Mouse (Mus musculus) liver, adult 2 months (tissue): ENCODE measurements around the gene D17H6S53E. TPM values are rescaled to one million over a fixed set of nuclear protein-coding genes. Genes with fewer than 3 reads are reported as not detected.
A peak's percentile ranks its signal among the peaks of the same experiment; 100 is the strongest.

Experiments used
- DNase-seq: peaks from one replicate; pipeline ENCODE4 v3.0.0-alpha.2; 2011; ENCODE audit warnings: low read depth, low spot score; ENCODE audit errors: extremely low read depth
- H3K27ac ChIP-seq: fragments of 200-500 bp; replicated peaks from 2 replicates; pipeline ENCODE4 v1.5.1; 2012; ENCODE audit warnings: low read depth, mild to moderate bottlenecking, control low read depth, inconsistent platforms, low read length; ENCODE audit not compliant: insufficient read depth
- H3K27me3 ChIP-seq: fragments of 200-500 bp; 2 replicates; pipeline ENCODE4 v1.6.1; 2012; ENCODE audit warnings: mild to moderate bottlenecking, moderate library complexity, low read length, inconsistent platforms; ENCODE audit not compliant: control insufficient read depth, insufficient read depth
- H3K36me3 ChIP-seq: fragments of 200-500 bp; 2 replicates; pipeline ENCODE4 v1.6.1; 2012; ENCODE audit warnings: low read length, inconsistent platforms; ENCODE audit not compliant: control insufficient read depth, insufficient read depth
- H3K4me1 ChIP-seq: fragments of 200-500 bp; 2 replicates; pipeline ENCODE4 v1.6.1; 2011; ENCODE audit warnings: low read length; ENCODE audit not compliant: control insufficient read depth, insufficient read depth
- H3K4me3 ChIP-seq: fragments of 200-500 bp; 2 replicates; pipeline ENCODE4 v1.5.1; 2011; ENCODE audit warnings: low read depth, mild to moderate bottlenecking, control low read depth, low read length, moderate library complexity; ENCODE audit not compliant: insufficient read depth
- H3K79me2 ChIP-seq: fragments of 200-500 bp; 2 replicates; pipeline ENCODE4 v1.6.1; 2012; ENCODE audit warnings: inconsistent platforms, mild to moderate bottlenecking, low read length, moderate library complexity; ENCODE audit not compliant: control insufficient read depth, insufficient read depth
- H3K9ac ChIP-seq: fragments of 200-500 bp; 2 replicates; pipeline ENCODE4 v1.6.1; 2012; ENCODE audit warnings: low read depth, mild to moderate bottlenecking, control low read depth, inconsistent platforms, low read length
- CTCF ChIP-seq: fragments of 200-500 bp; IDR thresholded peaks from 2 replicates; pipeline ENCODE4 v1.5.1; 2011; ENCODE audit warnings: low read depth, low read length, control low read depth
- POLR2A ChIP-seq: fragments of 200-500 bp; IDR thresholded peaks from 2 replicates; pipeline ENCODE4 v1.6.1; 2011; ENCODE audit warnings: low read length, control low read depth; ENCODE audit not compliant: insufficient read depth; ENCODE audit errors: extremely low read depth
- WGBS: fragments of 180-500 bp; shearing (Covaris S2); methylation state at CpG from one replicate; pipeline ENCODE4 v1.1.7; 2018; 5-methylcytosine and 5-hydroxymethylcytosine counted together
- polyA plus RNA-seq: library from polyadenylated mRNA; depleted of rRNA; stranded (reverse); fragments of >200 nt; gene quantifications from 2 replicates; pipeline ENCODE4 v1.2.3, GENCODE M21; 2012
- total RNA-seq: library from RNA; depleted of rRNA; stranded (reverse); fragments of >200 nt; gene quantifications from 2 replicates; pipeline ENCODE4 v1.2.3, GENCODE M21; 2014

Gene D17H6S53E
- total and polyA plus RNA-seq, 2 experiments = 9.8 to 18.3 TPM

- H3K4me3 ChIP-seq = no peak overlapping the region
- TF ChIP-seq CTCF (no peak), POLR2A (no peak)
- 84% methylated on average over 7 of the region's 7 CpGs for WGBS
- no peaks in the 10 kb centered on the region for H3K36me3 ChIP-seq
- no peak overlapping the region for H3K9ac ChIP-seq
- no peaks in the 10 kb centered on the region for H3K27me3 ChIP-seq
- no peak for DNase-seq
- H3K4me1 ChIP-seq = peaks cover 5% of the 10 kb centered on the region
- H3K79me2 ChIP-seq = peaks cover 12% of the 10 kb centered on the region; the same call in 1 of the 2 replicates
- no peak overlapping the region for H3K27ac ChIP-seq
Observed at GRCm38 (mm10) chr17:35167794-35168193, 41.6 kb downstream of the D17H6S53E start.

- H3K9ac ChIP-seq = no peak overlapping the region
- DNase-seq = peak; percentile 57
- no peaks in the 10 kb centered on the region for H3K27me3 ChIP-seq
- H3K79me2 ChIP-seq = peaks cover 9% of the 10 kb centered on the region; the same call in 1 of the 2 replicates
- H3K27ac ChIP-seq = no peak overlapping the region
- H3K36me3 ChIP-seq = no peaks in the 10 kb centered on the region
- no peak for TF ChIP-seq POLR2A
- TF ChIP-seq CTCF = no peak
- H3K4me3 ChIP-seq = no peak overlapping the region
- WGBS = 18% methylated on average over 4 of the region's 4 CpGs
- peaks cover 3% of the 10 kb centered on the region for H3K4me1 ChIP-seq
Observed at GRCm38 (mm10) chr17:35168541-35169207, 42.5 kb downstream of the D17H6S53E start.

- Histone ChIP-seq H3K79me2 (no peaks in the 10 kb centered on the region), H3K4me1 (no peaks in the 10 kb centered on the region), H3K9ac (peak overlapping the region; percentile 70), H3K27me3 (no peaks in the 10 kb centered on the region), H3K4me3 (peak overlapping the region; percentile 61), H3K36me3 (no peaks in the 10 kb centered on the region), H3K27ac (peak overlapping the region; percentile 64)
- TF ChIP-seq POLR2A = no peak
- no peak for TF ChIP-seq CTCF
- WGBS = 78% methylated on average over 11 of the region's 11 CpGs
- DNase-seq = no peak
Observed at GRCm38 (mm10) chr17:35172445-35173234, 46.5 kb downstream of the D17H6S53E start.

GRCm38 (mm10) chr17:35173329-35173728, 47.2 kb downstream of the D17H6S53E start:
- Histone ChIP-seq H3K9ac (no peak overlapping the region), H3K27me3 (no peaks in the 10 kb centered on the region), H3K36me3 (no peaks in the 10 kb centered on the region), H3K4me3 (no peak overlapping the region), H3K4me1 (no peaks in the 10 kb centered on the region), H3K79me2 (no peaks in the 10 kb centered on the region), H3K27ac (peak overlapping the region; percentile 55)
- 82% methylated on average over 3 of the region's 3 CpGs for WGBS
- no peak for DNase-seq
- TF ChIP-seq CTCF = no peak
- TF ChIP-seq POLR2A = no peak

GRCm38 (mm10) chr17:35174201-35174977, 48.2 kb downstream of the D17H6S53E start:
- Histone ChIP-seq H3K9ac (no peak overlapping the region), H3K36me3 (no peaks in the 10 kb centered on the region), H3K4me1 (no peaks in the 10 kb centered on the region), H3K79me2 (no peaks in the 10 kb centered on the region), H3K27me3 (no peaks in the 10 kb centered on the region), H3K4me3 (no peak overlapping the region), H3K27ac (peak overlapping the region; percentile 31; the same call in 1 of the 2 replicates)
- WGBS = 67% methylated on average over 8 of the region's 8 CpGs
- DNase-seq = no peak
- TF ChIP-seq CTCF = no peak
- TF ChIP-seq POLR2A = no peak
